Mouse (Mus musculus) limb, embryonic 12.5 days (tissue): ENCODE data around the gene Pde4dip. TPM values are rescaled to one million over a fixed set of nuclear protein-coding genes. Genes with fewer than 3 reads are reported as not detected.

Experiments used
- ATAC-seq: fragments of 200-750 bp; cut with Nextera tagmentation; 2 replicates; pipeline ENCODE4 v1.8.0; 2017; ENCODE audit warnings: low read depth, moderate TSS enrichment; ENCODE audit not compliant: insufficient number of reproducible peaks, insufficient read depth, low FRiP score, low TSS enrichment
- H3K27ac ChIP-seq: fragments of 300-500 bp; sonication (generic); 2 replicates; pipeline ENCODE4 v1.5.1; 2016; ENCODE audit warnings: mild to moderate bottlenecking, moderate library complexity
- H3K27me3 ChIP-seq: fragments of 300-500 bp; sonication (generic); 2 replicates; pipeline ENCODE4 v1.6.1; 2016; ENCODE audit warnings: mild to moderate bottlenecking, moderate library complexity
- H3K36me3 ChIP-seq: fragments of 300-500 bp; sonication (generic); 2 replicates; pipeline ENCODE4 v1.6.1; 2016; ENCODE audit warnings: mild to moderate bottlenecking, moderate library complexity
- H3K4me1 ChIP-seq: fragments of 300-500 bp; sonication (generic); replicated peaks from 2 replicates; pipeline ENCODE4 v1.6.1; 2016
- H3K4me2 ChIP-seq: fragments of 300-500 bp; sonication (generic); 2 replicates; pipeline ENCODE4 v1.6.1; 2016; ENCODE audit warnings: mild to moderate bottlenecking, moderate library complexity
- H3K4me3 ChIP-seq: fragments of 300-500 bp; sonication (generic); replicated peaks from 2 replicates; pipeline ENCODE4 v1.5.1; 2016; ENCODE audit warnings: mild to moderate bottlenecking
- H3K9ac ChIP-seq: fragments of 300-500 bp; sonication (generic); replicated peaks from 2 replicates; pipeline ENCODE4 v1.6.1; 2016; ENCODE audit warnings: mild to moderate bottlenecking, moderate library complexity
- H3K9me3 ChIP-seq: fragments of 300-500 bp; sonication (generic); 2 replicates; pipeline ENCODE4 v1.6.1; 2016; ENCODE audit warnings: mild to moderate bottlenecking, moderate library complexity
- WGBS: fragments of 180-500 bp; shearing (Covaris S2); methylation state at CpG from one replicate; pipeline ENCODE4 v1.1.7; 2016; 5-methylcytosine and 5-hydroxymethylcytosine counted together
- polyA plus RNA-seq: library from polyadenylated mRNA; unstranded; fragments of >200 nt; fragmentation: Nextera tagmentation; extraction: Ambion mirVana; gene quantifications from 2 replicates; pipeline ENCODE4 v1.2.1, GENCODE M21; 2016

Pde4dip gene
- polyA plus RNA-seq, 1 experiment from 2014 or later, result 31.9 TPM

DNA sequence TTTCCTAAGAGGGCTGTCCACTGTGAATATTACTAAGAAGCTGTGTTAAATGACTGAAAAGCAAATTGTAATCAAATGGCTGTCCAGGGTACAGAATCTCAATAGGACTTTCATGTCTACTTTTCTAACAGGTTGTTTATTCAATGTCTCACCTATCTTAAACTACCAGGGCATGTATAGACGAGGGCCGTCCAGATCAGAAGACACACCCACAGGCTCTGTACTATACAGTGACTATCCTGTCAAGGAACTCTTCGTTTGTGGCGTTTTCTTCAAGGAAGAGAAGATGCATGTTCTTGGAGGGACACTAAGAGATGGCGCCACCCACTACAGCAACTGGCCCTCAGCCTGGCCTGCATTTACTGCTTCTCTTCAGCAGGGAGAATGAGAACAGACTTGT is 152.9 kb downstream of the Pde4dip start:
- H3K4me3 ChIP-seq, result no peak overlapping the region

GRCm38 (mm10) chr3:97734259-97734658 is 154.2 kb downstream of the Pde4dip start:
- WGBS, result 40% methylated on average over 4 of the region's 4 CpGs
- no peak for ATAC-seq
- H3K27ac ChIP-seq, result no peak overlapping the region

More for the DNA sequence above, 152.9 kb downstream of the Pde4dip start:
- Histone ChIP-seq H3K27ac (no peak overlapping the region), H3K9me3 (no peaks in the 10 kb centered on the region), H3K4me1 (no peaks in the 10 kb centered on the region), H3K9ac (no peak overlapping the region), H3K36me3 (peaks cover 31% of the 10 kb centered on the region), H3K27me3 (no peaks in the 10 kb centered on the region), H3K4me2 (no peak overlapping the region)
- 79% methylated on average over 5 of the region's 5 CpGs for WGBS
- no peak for ATAC-seq

DNA sequence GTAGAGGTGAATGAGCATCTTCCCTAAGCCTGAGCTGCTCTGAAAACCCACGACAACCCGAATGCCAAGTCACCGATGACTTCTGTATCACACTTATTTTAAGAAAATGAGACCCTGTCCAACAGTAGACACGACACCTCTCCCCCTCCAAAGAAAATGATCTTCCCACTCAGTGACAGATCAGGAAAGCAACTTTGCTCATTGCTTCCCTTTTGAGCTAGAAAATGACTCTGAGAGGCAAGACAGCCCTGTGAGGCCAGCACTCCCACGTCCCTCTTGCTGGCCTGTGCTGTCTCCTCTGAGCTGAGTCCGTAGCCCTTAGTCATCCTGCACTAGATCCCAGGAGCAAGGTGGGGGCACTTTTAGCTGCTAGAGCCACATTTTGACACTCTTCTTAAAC is 155.9 kb downstream of the Pde4dip start:
- H3K9ac ChIP-seq, result no peak overlapping the region
- H3K4me3 ChIP-seq, result no peak overlapping the region
- peaks cover 8% of the 10 kb centered on the region for H3K36me3 ChIP-seq
- H3K27ac ChIP-seq, result no peak overlapping the region
- no peaks in the 10 kb centered on the region; the same call in 1 of the 2 replicates for H3K4me1 ChIP-seq
- no peak for ATAC-seq
- H3K4me2 ChIP-seq, result no peak overlapping the region
- 93% methylated on average over 6 of the region's 6 CpGs for WGBS
- H3K9me3 ChIP-seq, result no peaks in the 10 kb centered on the region
- no peaks in the 10 kb centered on the region for H3K27me3 ChIP-seq

More at GRCm38 (mm10) chr3:97734259-97734658, 154.2 kb downstream of the Pde4dip start:
- Histone ChIP-seq H3K36me3 (peaks cover 19% of the 10 kb centered on the region), H3K4me3 (no peak overlapping the region), H3K4me2 (no peak overlapping the region), H3K27me3 (no peaks in the 10 kb centered on the region), H3K4me1 (no peaks in the 10 kb centered on the region; the same call in 1 of the 2 replicates), H3K9ac (no peak overlapping the region), H3K9me3 (no peaks in the 10 kb centered on the region)

GRCm38 (mm10) chr3:97730624-97731023 is 157.9 kb downstream of the Pde4dip start:
- H3K9ac ChIP-seq, result no peak overlapping the region
- no peaks in the 10 kb centered on the region for H3K27me3 ChIP-seq
- H3K4me3 ChIP-seq, result no peak overlapping the region
- H3K4me2 ChIP-seq, result no peak overlapping the region
- no peaks in the 10 kb centered on the region for H3K36me3 ChIP-seq
- no peak overlapping the region for H3K27ac ChIP-seq
- no peaks in the 10 kb centered on the region; the same call in 1 of the 2 replicates for H3K4me1 ChIP-seq
- H3K9me3 ChIP-seq, result no peaks in the 10 kb centered on the region
- ATAC-seq, result no peak
- 89% methylated on average over 7 of the region's 7 CpGs for WGBS

- Histone ChIP-seq H3K9ac (no peak overlapping the region), H3K27me3 (no peaks in the 10 kb centered on the region), H3K9me3 (no peaks in the 10 kb centered on the region), H3K4me1 (no peaks in the 10 kb centered on the region; the same call in 1 of the 2 replicates), H3K27ac (no peak overlapping the region), H3K36me3 (no peaks in the 10 kb centered on the region), H3K4me2 (no peak overlapping the region), H3K4me3 (no peak overlapping the region)
- 74% methylated on average over 3 of the region's 3 CpGs for WGBS
- ATAC-seq, result no peak
Observed at GRCm38 (mm10) chr3:97730131-97730530, 158.4 kb downstream of the Pde4dip start.

GRCm38 (mm10) chr3:97727801-97728200 is 160.7 kb downstream of the Pde4dip start:
- H3K4me1 ChIP-seq, result no peaks in the 10 kb centered on the region; the same call in 1 of the 2 replicates
- no peaks in the 10 kb centered on the region for H3K27me3 ChIP-seq
- no peak overlapping the region for H3K9ac ChIP-seq
- H3K9me3 ChIP-seq, result peaks cover 12% of the 10 kb centered on the region
- H3K36me3 ChIP-seq, result no peaks in the 10 kb centered on the region
- H3K27ac ChIP-seq, result no peak overlapping the region
- WGBS, result 87% methylated on average over 2 of the region's 2 CpGs
- no peak overlapping the region for H3K4me2 ChIP-seq
- H3K4me3 ChIP-seq, result no peak overlapping the region
- ATAC-seq, result no peak

GRCm38 (mm10) chr3:97719116-97719515 is 169.4 kb downstream of the Pde4dip start:
- peaks cover 17% of the 10 kb centered on the region for H3K9me3 ChIP-seq
- no peak for ATAC-seq
- no peak overlapping the region for H3K9ac ChIP-seq
- H3K36me3 ChIP-seq, result no peaks in the 10 kb centered on the region
- no peak overlapping the region for H3K27ac ChIP-seq
- 86% methylated on average over 9 of the region's 9 CpGs for WGBS
- no peaks in the 10 kb centered on the region for H3K27me3 ChIP-seq
- H3K4me2 ChIP-seq, result no peak overlapping the region
- H3K4me3 ChIP-seq, result no peak overlapping the region
- no peaks in the 10 kb centered on the region for H3K4me1 ChIP-seq

GRCm38 (mm10) chr3:97715922-97716321 is 172.6 kb downstream of the Pde4dip start:
- WGBS, result 78% methylated on average over 1 of the region's 1 CpGs
- Histone ChIP-seq H3K27me3 (no peaks in the 10 kb centered on the region), H3K9me3 (no peaks in the 10 kb centered on the region), H3K4me2 (no peak overlapping the region), H3K4me3 (no peak overlapping the region), H3K4me1 (no peaks in the 10 kb centered on the region), H3K36me3 (no peaks in the 10 kb centered on the region), H3K9ac (no peak overlapping the region), H3K27ac (no peak overlapping the region)
- no peak for ATAC-seq

DNA sequence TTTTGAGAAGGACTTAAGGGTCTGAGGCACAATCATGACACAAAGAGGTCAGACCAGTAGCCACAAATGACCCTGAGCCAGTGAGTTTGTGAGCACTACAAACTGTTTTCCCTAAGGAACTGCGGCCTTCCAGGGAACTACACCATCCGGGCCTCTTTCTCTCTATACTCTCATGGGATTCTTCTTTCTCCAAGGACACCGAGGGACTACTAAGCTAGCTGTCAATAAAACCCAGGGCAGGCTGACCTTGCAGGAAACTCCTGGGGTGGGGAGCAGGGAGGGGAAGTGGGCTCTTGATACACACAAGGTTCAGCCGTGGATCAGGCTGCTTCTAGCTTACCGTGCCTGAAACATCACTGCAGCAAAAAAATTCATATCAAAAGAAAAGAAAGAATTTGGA is 177.6 kb downstream of the Pde4dip start:
- Histone ChIP-seq H3K4me3 (no peak overlapping the region), H3K9me3 (no peaks in the 10 kb centered on the region), H3K4me1 (no peaks in the 10 kb centered on the region), H3K27me3 (no peaks in the 10 kb centered on the region), H3K36me3 (no peaks in the 10 kb centered on the region), H3K27ac (no peak overlapping the region), H3K9ac (no peak overlapping the region), H3K4me2 (no peak overlapping the region)
- 45% methylated on average over 5 of the region's 5 CpGs for WGBS
- no peak for ATAC-seq

DNA sequence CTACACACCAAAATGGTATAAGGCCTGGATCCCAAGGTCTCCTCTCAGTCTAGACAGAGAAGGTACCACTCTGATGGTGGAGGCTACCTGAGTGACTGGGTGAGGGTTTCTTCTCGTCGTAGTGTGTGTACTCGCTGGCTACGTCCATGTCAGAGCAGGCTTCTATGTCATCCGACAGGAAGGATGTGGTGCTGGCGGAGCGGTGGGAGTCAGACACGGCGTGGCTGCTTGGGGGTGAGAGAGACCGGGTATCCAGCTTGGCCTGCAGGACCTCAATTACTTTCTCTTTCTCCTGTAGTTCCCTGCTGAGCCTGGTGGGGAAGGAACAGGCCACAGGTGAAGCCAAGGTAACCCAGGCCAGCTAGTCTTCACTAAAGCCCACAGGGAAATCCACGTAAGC is 178.4 kb downstream of the Pde4dip start:
- Histone ChIP-seq H3K9me3 (no peaks in the 10 kb centered on the region), H3K36me3 (no peaks in the 10 kb centered on the region)
- 92% methylated on average over 11 of the region's 11 CpGs for WGBS

GRCm38 (mm10) chr3:97706561-97706960 is 181.9 kb downstream of the Pde4dip start:
- ATAC-seq, result no peak
- no peak overlapping the region for H3K27ac ChIP-seq
- no peak overlapping the region for H3K4me2 ChIP-seq
- H3K4me3 ChIP-seq, result no peak overlapping the region
- H3K9ac ChIP-seq, result no peak overlapping the region
- no peaks in the 10 kb centered on the region for H3K9me3 ChIP-seq
- no peaks in the 10 kb centered on the region for H3K36me3 ChIP-seq
- no peaks in the 10 kb centered on the region for H3K4me1 ChIP-seq
- H3K27me3 ChIP-seq, result no peaks in the 10 kb centered on the region
- WGBS, result 88% methylated on average over 4 of the region's 4 CpGs

More for the DNA sequence above, 178.4 kb downstream of the Pde4dip start:
- ATAC-seq, result no peak
- Histone ChIP-seq H3K9ac (no peak overlapping the region), H3K4me2 (no peak overlapping the region), H3K27me3 (no peaks in the 10 kb centered on the region), H3K4me3 (no peak overlapping the region), H3K27ac (no peak overlapping the region), H3K4me1 (no peaks in the 10 kb centered on the region)

DNA sequence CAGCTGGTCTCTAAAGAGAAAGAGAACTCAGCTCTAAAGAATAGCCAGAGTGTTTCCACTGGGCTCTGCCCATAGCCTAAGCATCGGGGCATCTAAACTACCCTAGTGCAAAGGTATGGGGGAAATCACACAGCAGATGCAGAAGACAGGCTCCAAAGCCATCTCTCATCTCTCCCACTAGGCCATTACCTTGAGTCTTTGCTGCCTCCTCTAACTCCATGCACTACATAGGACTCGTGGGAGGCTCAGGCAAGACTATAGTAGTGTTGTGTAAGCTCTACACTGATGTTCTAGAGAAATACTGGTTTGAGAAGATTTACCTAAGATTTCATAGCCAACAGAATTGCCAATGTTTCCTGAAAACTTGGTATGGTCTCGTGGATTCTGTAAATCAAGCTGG is 183.0 kb downstream of the Pde4dip start:
- H3K4me1 ChIP-seq, result no peaks in the 10 kb centered on the region
- no peaks in the 10 kb centered on the region for H3K27me3 ChIP-seq
- H3K4me3 ChIP-seq, result no peak overlapping the region
- no peak overlapping the region for H3K9ac ChIP-seq
- no peaks in the 10 kb centered on the region for H3K9me3 ChIP-seq
- H3K27ac ChIP-seq, result no peak overlapping the region
- H3K36me3 ChIP-seq, result no peaks in the 10 kb centered on the region
- H3K4me2 ChIP-seq, result no peak overlapping the region
- ATAC-seq, result no peak
- 91% methylated on average over 3 of the region's 3 CpGs for WGBS
